Mouse (Mus musculus) megakaryocyte-erythroid progenitor cell, adult 5-6 weeks (primary cell): ENCODE measurements at regions not wholly inside any gene's neighbourhood (a gene's known extent, or its start where the extent isn't known, plus 50 kb on each side); places are given as distances from the start of the nearest gene placed in this dataset.
A peak's percentile ranks its signal among the peaks of the same experiment; 100 is the strongest.

ENCODE experiments used
- ATAC-seq: replicated peaks from 2 replicates; pipeline ENCODE4 v1.8.0; 2016; ENCODE audit warnings: mild to moderate bottlenecking, inconsistent platforms; ENCODE audit not compliant: severe bottlenecking, poor library complexity, low FRiP score, low TSS enrichment

- ATAC-seq, result no peak
These were observed 58.3 kb downstream of the Erv3 start for GRCm38 (mm10) chr2:131801212-131801611.

DNA sequence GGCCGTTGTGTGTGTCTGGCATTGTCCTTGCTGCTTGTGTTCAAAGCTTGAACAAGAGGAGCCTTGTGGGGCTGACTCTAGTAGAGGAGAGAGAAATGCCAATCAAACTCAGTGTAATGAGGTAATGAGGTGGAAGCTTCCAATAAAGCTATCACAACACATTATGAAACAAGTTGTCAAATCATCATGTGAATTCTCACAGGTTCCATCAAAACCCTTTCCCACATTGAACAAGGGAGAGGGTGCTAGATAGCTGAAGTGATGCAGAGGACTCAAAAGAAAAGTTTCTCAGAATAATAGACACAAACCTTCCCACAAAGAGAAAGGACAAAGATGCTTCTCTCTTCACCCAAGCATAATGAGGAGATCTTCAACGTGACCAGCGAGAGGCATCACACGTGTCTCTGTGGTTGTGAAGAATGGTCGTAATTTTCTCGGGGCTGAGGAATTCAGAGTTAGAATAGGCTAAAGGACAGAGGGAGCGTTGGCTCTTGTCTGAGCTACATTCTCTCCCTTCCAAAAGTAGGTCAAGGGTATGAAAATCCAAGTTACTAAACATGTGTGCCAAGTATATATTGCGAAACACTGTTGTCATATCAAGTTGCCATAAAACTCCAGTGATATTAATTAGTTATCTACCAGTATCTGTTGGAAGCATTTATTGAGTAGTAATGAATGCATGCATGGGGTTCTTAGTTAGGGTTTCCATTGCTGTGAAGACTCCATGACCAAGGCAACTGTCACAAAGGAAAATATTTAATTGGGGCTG is 59.2 kb downstream of the Erv3 start:
- no peak for ATAC-seq

DNA sequence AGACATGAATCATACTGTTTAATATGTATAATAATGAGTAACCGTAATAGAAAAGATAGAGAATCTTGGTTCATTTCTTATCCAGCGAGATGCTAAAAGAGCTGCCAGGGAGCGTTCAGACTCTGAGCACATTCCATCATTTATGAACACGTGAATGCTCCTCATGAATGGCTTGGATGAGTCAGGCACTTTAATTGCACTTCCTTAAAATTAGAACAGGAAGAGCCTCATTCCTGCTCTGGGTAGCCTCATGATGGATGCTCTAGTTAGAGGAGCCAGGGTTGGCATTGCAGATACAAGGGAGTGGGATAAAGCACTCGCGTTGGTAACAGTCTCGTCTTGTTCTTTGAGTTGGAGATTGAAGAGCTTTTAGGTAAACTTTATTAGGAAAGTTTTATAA is 60.1 kb downstream of the Erv3 start:
- no peak for ATAC-seq

DNA sequence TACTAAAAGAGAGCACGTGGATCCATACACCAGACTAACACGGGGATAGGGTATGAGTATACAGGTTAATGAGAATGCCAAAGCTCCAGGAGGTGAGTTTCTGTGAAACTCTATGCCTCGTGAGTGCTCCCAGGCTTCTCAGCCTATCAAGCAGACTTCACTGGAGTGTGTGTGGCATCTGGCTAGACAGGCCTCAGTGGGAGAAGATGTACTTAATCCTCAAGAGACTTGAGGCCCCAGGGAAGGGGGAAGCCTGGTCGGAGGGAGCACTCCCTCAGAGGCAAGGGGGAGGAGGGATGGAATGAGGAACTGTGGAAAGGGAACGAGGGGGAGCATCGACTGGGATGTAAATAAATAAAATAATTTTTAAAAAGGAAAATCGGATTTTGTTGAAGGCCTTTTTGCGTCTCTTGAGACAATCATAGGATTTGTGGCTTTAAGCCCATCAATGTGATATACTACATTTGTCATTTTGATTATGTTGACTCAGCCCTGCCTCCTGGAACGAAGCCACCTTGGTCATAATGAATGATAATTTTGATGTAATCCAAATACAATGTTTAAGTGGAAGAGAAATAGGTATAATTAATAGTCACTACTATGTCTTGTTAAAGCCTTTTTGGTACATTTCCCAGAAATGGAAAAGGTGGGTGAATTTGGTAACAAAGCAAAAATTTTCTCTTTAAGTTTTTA is 62.4 kb downstream of the Erv3 start:
- ATAC-seq, result no peak

GRCm38 (mm10) chr2:131775381-131775780 is 84.2 kb downstream of the Erv3 start:
- ATAC-seq, result no peak

GRCm38 (mm10) chr2:131773691-131774090 is 85.9 kb downstream of the Erv3 start:
- ATAC-seq, result no peak

DNA sequence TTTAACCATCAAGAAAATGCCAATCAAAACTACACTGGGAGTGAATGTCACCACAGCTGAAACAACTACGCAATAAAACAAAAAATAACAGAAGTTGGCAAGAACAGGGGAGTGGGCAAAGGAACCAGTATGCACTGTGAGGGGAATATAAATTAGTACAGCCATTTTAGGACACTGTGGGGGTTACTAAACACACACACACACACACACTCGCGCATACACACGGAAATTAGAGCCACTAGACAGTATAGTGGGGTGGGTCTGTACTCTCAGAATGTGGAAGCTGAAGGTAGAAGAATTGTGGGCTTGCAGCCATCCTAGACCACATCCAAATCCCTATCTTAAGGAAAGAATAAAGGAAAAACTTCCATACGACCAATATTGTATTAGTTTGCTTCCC is 87.4 kb downstream of the Erv3 start:
- no peak for ATAC-seq

DNA sequence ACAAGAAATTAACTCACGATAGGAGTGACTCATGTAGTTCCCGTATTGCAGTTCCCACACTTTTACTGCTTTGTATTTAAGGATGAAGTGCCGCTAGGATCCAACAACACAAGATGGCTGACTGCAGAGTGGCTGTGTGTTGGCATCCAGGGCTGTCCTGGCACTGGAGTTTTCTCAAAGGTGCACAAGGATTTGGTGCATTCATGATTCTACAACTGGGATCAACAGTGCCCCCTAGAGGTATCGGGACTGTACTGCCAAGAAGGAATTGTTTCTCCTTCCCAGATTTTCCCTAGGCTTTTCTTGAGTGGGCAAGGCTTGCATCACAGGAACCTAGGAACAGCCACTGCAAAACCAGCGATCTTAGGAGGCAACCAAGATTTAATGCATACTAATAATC is 88.7 kb downstream of the Erv3 start:
- 0 out of 2 replicates have a peak, but pooled peaks have one; percentile 18 for ATAC-seq

- ATAC-seq, result no peak
These were observed 89.8 kb downstream of the Erv3 start for GRCm38 (mm10) chr2:131769656-131770210.

DNA sequence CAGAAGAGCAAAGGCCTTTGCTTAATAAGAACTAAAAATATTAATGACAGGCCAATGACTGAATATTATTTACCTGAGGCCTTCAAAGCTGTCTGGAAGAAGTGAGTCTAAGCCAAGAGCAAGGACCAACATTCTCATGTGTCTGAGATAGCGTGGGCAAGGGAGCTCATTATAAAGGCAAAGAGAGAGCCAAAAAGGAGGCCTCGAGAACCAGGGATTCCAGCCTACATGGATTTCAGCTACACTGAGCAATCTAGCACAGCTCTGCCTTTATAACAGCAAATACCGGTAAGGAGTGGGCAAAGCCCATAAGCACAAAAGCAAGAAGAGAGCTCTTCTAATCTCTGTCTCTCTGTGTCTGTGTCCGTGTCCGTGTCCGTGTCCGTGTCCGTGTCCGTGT is 93.0 kb downstream of the Erv3 start:
- ATAC-seq, result no peak

- ATAC-seq, result no peak
These were observed 98.0 kb downstream of the Erv3 start for GRCm38 (mm10) chr2:131761507-131761906.

- no peak for ATAC-seq
These were observed 102.2 kb downstream of the Erv3 start for GRCm38 (mm10) chr2:131757183-131757903.

- ATAC-seq, result no peak
These were observed 104.4 kb downstream of the Erv3 start for GRCm38 (mm10) chr2:131755107-131755506.

- no peak for ATAC-seq
These were observed 106.1 kb downstream of the Erv3 start for GRCm38 (mm10) chr2:131753436-131753835.

DNA sequence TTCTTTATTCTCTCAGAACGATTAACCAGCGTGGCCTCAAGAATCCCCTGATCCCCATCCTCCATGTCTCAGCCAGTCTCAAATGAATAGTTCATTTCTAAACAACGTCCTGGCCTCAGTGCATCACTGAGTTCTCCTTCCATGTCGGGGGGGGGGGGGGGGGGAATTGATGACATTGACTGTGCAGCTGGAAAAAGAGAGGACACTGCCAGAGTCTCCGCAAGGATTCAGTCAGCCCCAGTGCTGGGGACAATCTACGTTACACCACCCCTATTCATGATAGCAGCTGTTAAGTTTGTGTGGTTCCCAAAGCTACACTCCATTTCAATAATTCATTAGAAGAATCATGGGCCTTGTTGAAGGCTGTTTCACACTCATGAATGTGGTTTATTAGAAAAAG is 108.9 kb downstream of the Erv3 start:
- ATAC-seq, result no peak

DNA sequence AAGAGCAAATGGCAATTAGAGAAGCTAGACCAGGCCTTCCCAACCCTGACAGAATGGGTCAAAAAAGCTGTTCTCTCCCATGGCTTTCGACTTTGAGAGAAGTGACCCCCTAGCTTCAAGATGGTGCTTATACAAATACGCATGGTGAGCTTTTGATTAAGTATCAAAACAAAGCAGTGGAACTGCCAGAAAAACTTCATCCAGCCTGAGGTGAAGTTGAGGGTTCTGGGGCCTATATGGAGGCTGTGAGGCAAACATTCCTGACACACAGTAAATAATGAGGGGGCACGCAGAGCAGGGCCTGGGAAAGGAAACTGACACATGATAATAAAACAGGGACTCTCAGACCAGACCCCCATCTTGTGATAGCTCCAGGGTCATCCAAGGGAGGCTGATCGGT is 109.3 kb downstream of the Erv3 start:
- ATAC-seq, result no peak

DNA sequence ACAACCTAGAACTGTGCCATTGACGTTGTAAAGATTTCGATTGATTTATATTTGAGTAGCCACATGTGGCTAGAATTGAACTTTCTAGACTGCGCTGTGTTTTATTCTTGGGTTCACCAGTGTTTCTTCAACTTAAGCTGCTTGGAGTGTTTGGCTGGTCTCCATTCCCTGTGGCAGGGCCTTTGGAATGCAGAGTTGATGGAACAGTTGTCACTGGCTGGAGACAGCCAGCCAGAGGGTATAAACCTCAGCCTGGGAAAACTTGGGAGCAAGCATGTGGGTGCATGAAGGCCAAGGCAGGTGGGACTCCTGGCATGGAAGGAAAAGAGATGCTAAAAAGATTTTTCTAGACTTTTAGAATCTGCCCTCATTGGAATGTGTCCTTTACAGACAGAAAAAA is 109.8 kb downstream of the Erv3 start:
- no peak for ATAC-seq

DNA sequence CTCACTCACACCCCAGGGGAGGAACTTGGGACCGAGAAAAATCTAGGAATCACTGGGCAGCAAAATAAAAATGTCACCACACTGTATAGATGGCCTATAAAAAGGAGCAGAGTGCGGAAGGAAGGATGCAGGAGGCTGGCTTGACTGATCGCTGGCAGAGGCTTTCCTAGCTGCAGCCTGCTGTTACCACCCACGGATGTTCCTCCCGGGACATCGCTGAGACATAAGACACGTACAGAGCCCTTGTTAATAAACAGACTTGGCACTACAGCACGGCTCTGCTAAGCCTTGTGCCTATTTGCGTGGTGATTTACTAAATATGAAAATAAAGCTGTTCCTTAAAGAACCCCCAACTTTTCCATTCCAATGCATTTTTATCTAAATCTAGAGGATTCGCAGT is 110.8 kb downstream of the Erv3 start:
- ATAC-seq, result no peak

GRCm38 (mm10) chr2:131747707-131748106 is 111.8 kb downstream of the Erv3 start:
- no peak for ATAC-seq

GRCm38 (mm10) chr2:131745381-131745895 is 114.1 kb downstream of the Erv3 start:
- ATAC-seq, result no peak
